In genomic region chr7:119015736-119016135, GRCm38 (mm10) we compare ENCODE assay signal across 9 mouse cellular contexts. TPM values are rescaled to one million over a fixed set of nuclear protein-coding genes. Genes with fewer than 3 reads are reported as not detected.
A peak's percentile ranks its signal among the peaks of the same experiment; 100 is the strongest.
DNase-seq lines count a peak whose midpoint lies in the region; ATAC-seq and TF ChIP-seq lines count a peak whose summit lies in the region.
"Had no signal": no experiment of that assay in that cellular context is flagged by ENCODE, and none has a peak within 500 bp of the region (broad histone marks: within the 10 kb centered on the region; RNA-seq: fewer than 3 reads in every experiment).

No protein-coding gene starts in this region.

- DNase-seq in kidney, adult 2 months, result peak; percentile 24
- peak; percentile 37 for DNase-seq in thymus, postnatal 4 days
- no peak for DNase-seq in thymus, postnatal 10 days (ENCODE audit: low spot score in 2 of 2)
- DNase-seq in right cerebral cortex, postnatal 10 days (ENCODE audit: low spot score in 2 of 2), result peak; percentile 63 to 74
- DNase-seq in spleen, postnatal 4 days (ENCODE audit: low spot score in 2 of 2), result no peak

- WGBS in kidney, adult 2 months, result 9% methylated on average over 3 of the region's 3 CpGs
- WGBS in kidney, embryonic 14.5 days, result 5% methylated on average over 3 of the region's 3 CpGs
- WGBS in forebrain, embryonic 12.5 days, result 0% methylated on average over 3 of the region's 3 CpGs

- no peak for ATAC-seq in kidney, embryonic 14.5 days (ENCODE audit: low FRiP score, low TSS enrichment)
- ATAC-seq in forebrain, embryonic 12.5 days (ENCODE audit: low FRiP score), result 0 out of 2 replicates have a peak, but pooled peaks have one; percentile 21
- no peak for ATAC-seq in erythroblast, adult 5-6 weeks (replicated peaks; ENCODE audit: low FRiP score, poor library complexity, severe bottlenecking)

- H3K9me3 ChIP-seq in kidney, embryonic 14.5 days (ENCODE audit: control insufficient read depth, low read length), result no peaks in the 10 kb centered on the region
- H3K9me3 ChIP-seq in forebrain, embryonic 12.5 days, result no peaks in the 10 kb centered on the region

- H3K27me3 ChIP-seq in kidney, adult 2 months (replicated peaks; ENCODE audit: control insufficient read depth, insufficient read depth, low read length), result no peaks in the 10 kb centered on the region
- H3K27me3 ChIP-seq in kidney, embryonic 14.5 days (ENCODE audit: control insufficient read depth, insufficient read depth, low read length), result no peaks in the 10 kb centered on the region
- H3K27me3 ChIP-seq in forebrain, embryonic 12.5 days, result peaks cover 4% of the 10 kb centered on the region; the same call in 1 of the 2 replicates

- no peak for TF ChIP-seq POLR2A in kidney, adult 2 months (IDR thresholded peaks at IDR 0.05; ENCODE audit: low read depth, low read length)

- no peak overlapping the region for H3K27ac ChIP-seq in kidney, adult 2 months (ENCODE audit: insufficient read depth, low read depth, low read length)
- H3K27ac ChIP-seq in kidney, embryonic 14.5 days (ENCODE audit: low read depth, low read length), result no peak overlapping the region
- no peak overlapping the region for H3K27ac ChIP-seq in forebrain, embryonic 12.5 days

- TF ChIP-seq CTCF in kidney, adult 2 months (conservative IDR thresholded peaks at IDR 0.05; ENCODE audit: insufficient read depth, insufficient read length, low read depth, low read length), result peak; percentile 70

- no peaks in the 10 kb centered on the region for H3K36me3 ChIP-seq in kidney, adult 2 months (ENCODE audit: control insufficient read depth, insufficient read depth, low read length)
- no peaks in the 10 kb centered on the region for H3K36me3 ChIP-seq in kidney, embryonic 14.5 days (ENCODE audit: control insufficient read depth, insufficient read depth, low read length)
- H3K36me3 ChIP-seq in forebrain, embryonic 12.5 days (replicated peaks), result no peaks in the 10 kb centered on the region

- no peak overlapping the region for H3K4me2 ChIP-seq in kidney, embryonic 14.5 days (replicated peaks; ENCODE audit: low read depth, low read length)
- H3K4me2 ChIP-seq in forebrain, embryonic 12.5 days, result no peak overlapping the region

- no peaks in the 10 kb centered on the region for H3K4me1 ChIP-seq in kidney, adult 2 months (ENCODE audit: control insufficient read depth, insufficient read depth, low read length)
- no peaks in the 10 kb centered on the region for H3K4me1 ChIP-seq in kidney, embryonic 14.5 days (ENCODE audit: control insufficient read depth, insufficient read depth, low read length)
- no peaks in the 10 kb centered on the region for H3K4me1 ChIP-seq in forebrain, embryonic 12.5 days

- no peak overlapping the region for H3K4me3 ChIP-seq in kidney, adult 2 months (ENCODE audit: insufficient read depth, low read depth, low read length)
- H3K4me3 ChIP-seq in kidney, embryonic 14.5 days (ENCODE audit: low read length), result no peak overlapping the region
- no peak overlapping the region for H3K4me3 ChIP-seq in forebrain, embryonic 12.5 days (replicated peaks)
- H3K4me3 ChIP-seq: myocyte had no signal

- no peak overlapping the region for H3K9ac ChIP-seq in kidney, embryonic 14.5 days (ENCODE audit: low read depth, low read length)
- H3K9ac ChIP-seq in forebrain, embryonic 12.5 days, result no peak overlapping the region

RNA-seq across cellular contexts. Expression of gene Gprc5b, which starts 20.7 kb away (rescaled TPM):
- polyA plus RNA-seq in kidney, adult 2 months (2012; rRNA removed), result 18.9 and 22.6 TPM in 2 replicates
- 6.4 and 8.0 TPM in 2 replicates for polyA plus RNA-seq in kidney, embryonic 14.5 days (2014; fragmentation: Nextera tagmentation; extraction: Ambion mirVana)
- 11.8 and 15.1 TPM in 2 replicates for polyA plus RNA-seq in forebrain, embryonic 12.5 days (2016; fragmentation: Nextera tagmentation; extraction: Ambion mirVana)
- not detected in 2 replicates for total RNA-seq in erythroblast, adult 5-6 weeks (2015; ENCODE audit: low replicate concordance)
- not detected in 2 replicates for total RNA-seq in erythroblast, adult 5-6 weeks (2017; ENCODE audit: low replicate concordance)

Comparison
In these comparisons a context has a peak if more than half of its experiments do, and no peak if none do; other contexts are left out.
1. DNase-seq: peak in kidney, adult 2 months (single experiment), thymus, postnatal 4 days (single experiment) and right cerebral cortex, postnatal 10 days (2 of 2); none in thymus, postnatal 10 days (0 of 2) and spleen, postnatal 4 days (0 of 2).